Mouse (Mus musculus) ES-Bruce4 (cell line): ENCODE results near the gene Ccdc181. TPM values are rescaled to one million over a fixed set of nuclear protein-coding genes. Genes with fewer than 3 reads are reported as not detected.
"Not testable (repeated sequence)": the region's sequence is repeated elsewhere in the genome, so short reads cannot be mapped to it uniquely, and the experiment has no call there.

Experiments used
- H3K27ac ChIP-seq: 2 replicates; pipeline ENCODE4 v1.5.1; 2012; ENCODE audit warnings: low read length, inconsistent platforms; ENCODE audit not compliant: insufficient read depth
- H3K27me3 ChIP-seq: 2 replicates; pipeline ENCODE4 v1.6.1; 2012; ENCODE audit warnings: mild to moderate bottlenecking, low read length, inconsistent platforms; ENCODE audit not compliant: control insufficient read depth, poor library complexity, insufficient read depth, severe bottlenecking
- H3K36me3 ChIP-seq: 2 replicates; pipeline ENCODE4 v1.6.1; 2012; ENCODE audit warnings: inconsistent platforms, mild to moderate bottlenecking, low read length, moderate library complexity; ENCODE audit not compliant: control insufficient read depth, poor library complexity, insufficient read depth, severe bottlenecking
- H3K4me1 ChIP-seq: one replicate; pipeline ENCODE4 v1.8.1; 2011; ENCODE audit warnings: low read length; ENCODE audit not compliant: control insufficient read depth, insufficient read depth
- H3K4me3 ChIP-seq: 2 replicates; pipeline ENCODE4 v1.5.1; 2011; ENCODE audit warnings: low read depth, mild to moderate bottlenecking, low read length
- H3K9ac ChIP-seq: 2 replicates; pipeline ENCODE4 v1.6.1; 2012; ENCODE audit warnings: low read depth, mild to moderate bottlenecking, inconsistent platforms; ENCODE audit not compliant: poor library complexity, severe bottlenecking
- H3K9me3 ChIP-seq: replicated peaks from 2 replicates; pipeline ENCODE4 v1.6.1; 2012; ENCODE audit warnings: mild to moderate bottlenecking, low read length, inconsistent platforms; ENCODE audit not compliant: control insufficient read depth, poor library complexity, insufficient read depth, severe bottlenecking
- CTCF ChIP-seq: IDR thresholded peaks from one replicate; pipeline ENCODE4 v1.8.1; 2011; ENCODE audit warnings: low read depth, low read length
- EP300 ChIP-seq: IDR thresholded peaks from 2 replicates; pipeline ENCODE4 v1.6.1; 2011; ENCODE audit warnings: low read depth, low read length; ENCODE audit not compliant: insufficient read depth
- POLR2A ChIP-seq: IDR thresholded peaks from one replicate; pipeline ENCODE4 v1.8.1; 2011; ENCODE audit warnings: low read length; ENCODE audit not compliant: insufficient read depth
- polyA plus RNA-seq: library from polyadenylated mRNA; stranded (reverse); fragments of >200 nt; gene quantifications from 2 replicates; pipeline ENCODE4 v1.2.4, GENCODE M21; 2011; ENCODE audit warnings: low read depth; ENCODE audit not compliant: missing spikeins, insufficient read depth, insufficient read length

Ccdc181 gene
- polyA plus RNA-seq = 7.8 and 10.2 TPM in 2 replicates

- H3K9ac ChIP-seq = peak within 1 kb of the TSS; percentile 43
Observed at GRCm38 (mm10) chr1:164275455-164275954, at the start of gene Ccdc181. Ccdc181 (plus strand) TSS chr1:164275585.

DNA sequence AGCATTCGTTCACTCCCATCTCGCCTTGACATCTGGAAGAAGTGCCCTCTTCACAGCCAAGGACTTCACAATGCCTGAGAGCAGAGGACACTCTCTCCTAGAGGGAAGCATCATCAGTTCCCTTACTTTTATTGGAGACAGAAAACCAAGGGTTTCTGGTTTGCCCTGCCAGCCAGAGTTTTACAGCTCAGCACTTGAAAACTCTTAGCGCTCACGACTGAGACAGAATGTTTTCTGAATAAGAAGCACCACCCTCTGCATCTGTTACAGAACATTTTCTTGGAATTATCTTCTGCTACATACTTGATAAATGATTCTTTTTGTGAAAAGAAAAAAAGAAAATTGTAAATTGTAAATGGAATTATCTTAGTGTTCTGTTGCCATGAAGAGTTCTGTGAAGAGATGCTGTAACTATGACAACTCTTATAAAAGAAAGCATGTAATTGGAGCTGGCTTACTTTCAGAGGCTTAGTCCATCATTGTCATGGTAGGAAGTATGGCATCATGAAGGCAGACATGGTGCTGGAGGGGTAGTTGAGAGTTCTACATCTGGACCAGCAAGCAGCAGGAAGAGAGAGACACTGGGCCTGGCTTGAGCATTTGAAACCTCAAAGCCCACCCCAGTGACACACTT is 43.3 kb upstream of the Ccdc181 start:
- H3K9me3 ChIP-seq, H3K9ac ChIP-seq, H3K27me3 ChIP-seq, H3K4me3 ChIP-seq, H3K36me3 ChIP-seq, H3K4me1 ChIP-seq, H3K27ac ChIP-seq: not testable (repeated sequence)

More at GRCm38 (mm10) chr1:164275455-164275954, at the start of gene Ccdc181:
- TF ChIP-seq CTCF (no peak), EP300 (no peak), POLR2A (no peak)
- no peaks in the 10 kb centered on the region for H3K27me3 ChIP-seq
- no peaks in the 10 kb centered on the region for H3K4me1 ChIP-seq
- H3K36me3 ChIP-seq = no peaks in the 10 kb centered on the region
- peak within 1 kb of the TSS; percentile 75 for H3K4me3 ChIP-seq
- H3K27ac ChIP-seq = no peak within 1 kb of the TSS
- H3K9me3 ChIP-seq = no peaks in the 10 kb centered on the region

- Histone ChIP-seq H3K36me3 (no peaks in the 10 kb centered on the region), H3K27me3 (no peaks in the 10 kb centered on the region), H3K9ac (no peak overlapping the region), H3K4me1 (no peaks in the 10 kb centered on the region), H3K9me3 (no peaks in the 10 kb centered on the region), H3K27ac (no peak overlapping the region), H3K4me3 (no peak overlapping the region)
- TF ChIP-seq CTCF (no peak), EP300 (no peak), POLR2A (no peak)
Observed at GRCm38 (mm10) chr1:164233447-164233846, 41.9 kb upstream of the Ccdc181 start.

DNA sequence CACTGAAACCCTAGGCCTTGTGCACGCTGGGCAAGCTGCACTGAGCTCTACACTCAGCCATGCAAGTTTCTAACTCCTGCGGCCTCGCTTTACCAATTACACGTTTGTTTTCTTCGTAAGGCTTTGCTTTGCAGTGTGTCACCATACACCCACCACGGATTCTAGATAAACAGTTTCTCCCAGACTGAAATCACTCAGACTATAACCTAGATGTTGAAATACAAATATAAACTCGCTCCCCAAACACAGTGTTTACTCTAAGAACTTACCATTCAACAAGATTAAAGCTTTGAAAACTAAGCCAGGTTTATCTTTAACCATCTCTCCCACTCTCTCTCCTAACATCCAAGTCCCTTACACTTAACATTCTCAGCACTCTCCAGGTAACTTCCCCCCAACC is 40.3 kb upstream of the Ccdc181 start:
- no peaks in the 10 kb centered on the region for H3K36me3 ChIP-seq

DNA sequence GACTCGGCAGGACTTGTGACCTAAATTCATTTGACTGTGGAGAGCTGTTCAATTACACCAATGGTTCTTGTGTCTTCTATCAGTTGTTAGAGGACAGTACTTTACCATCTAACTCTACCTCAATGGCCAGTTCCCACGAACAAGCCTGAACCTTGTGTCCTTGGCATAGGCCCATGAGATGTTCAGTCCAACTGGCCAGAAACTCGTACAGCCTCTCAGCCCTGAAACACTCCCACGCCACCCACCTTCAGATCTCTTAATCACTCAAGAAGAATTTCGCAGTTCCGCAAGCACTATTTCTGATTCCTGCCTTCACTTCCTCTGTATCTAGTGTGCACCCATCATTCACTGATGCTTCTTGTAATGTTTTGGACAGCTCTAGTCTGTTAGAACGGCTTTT is 39.3 kb upstream of the Ccdc181 start:
- Histone ChIP-seq H3K27ac (no peak overlapping the region), H3K4me1 (no peaks in the 10 kb centered on the region), H3K9ac (no peak overlapping the region), H3K36me3 (no peaks in the 10 kb centered on the region), H3K9me3 (no peaks in the 10 kb centered on the region), H3K27me3 (no peaks in the 10 kb centered on the region; the same call in 1 of the 2 replicates), H3K4me3 (no peak overlapping the region)
- TF ChIP-seq POLR2A (no peak), CTCF (no peak), EP300 (no peak)

More for the DNA sequence above, 40.3 kb upstream of the Ccdc181 start:
- H3K27me3 ChIP-seq = no peaks in the 10 kb centered on the region
- no peak for TF ChIP-seq CTCF
- TF ChIP-seq POLR2A = no peak
- no peak for TF ChIP-seq EP300
- no peak overlapping the region for H3K9ac ChIP-seq
- H3K9me3 ChIP-seq = no peaks in the 10 kb centered on the region
- no peak overlapping the region for H3K27ac ChIP-seq
- H3K4me3 ChIP-seq = no peak overlapping the region
- H3K4me1 ChIP-seq = no peaks in the 10 kb centered on the region

DNA sequence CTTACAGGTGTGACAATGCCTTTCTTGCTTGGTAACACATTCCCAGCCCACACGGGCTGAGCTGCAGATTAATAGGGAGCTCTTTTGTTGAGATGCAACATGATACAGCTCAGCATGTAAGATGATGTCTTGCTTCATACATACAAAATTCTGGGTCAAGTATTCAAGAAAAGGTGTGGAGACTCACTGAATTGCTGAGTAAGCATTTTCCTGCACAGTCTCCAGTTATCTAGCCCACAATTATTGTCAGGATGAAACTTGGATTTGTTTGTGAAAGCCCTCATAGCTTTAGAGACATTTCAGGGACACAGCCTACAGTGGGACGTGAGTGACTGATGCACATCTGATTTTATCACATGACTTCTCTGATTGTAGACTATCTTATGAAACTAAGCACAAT is 33.9 kb upstream of the Ccdc181 start:
- H3K9ac ChIP-seq = no peak overlapping the region
- TF ChIP-seq POLR2A (no peak), CTCF (no peak), EP300 (no peak)
- H3K4me1 ChIP-seq = no peaks in the 10 kb centered on the region
- no peaks in the 10 kb centered on the region for H3K9me3 ChIP-seq
- H3K4me3 ChIP-seq = no peak overlapping the region
- no peaks in the 10 kb centered on the region for H3K36me3 ChIP-seq
- H3K27me3 ChIP-seq = no peaks in the 10 kb centered on the region; the same call in 1 of the 2 replicates
- no peak overlapping the region for H3K27ac ChIP-seq
